Mouse (Mus musculus) ES-Bruce4 (cell line): ENCODE results near the gene Suclg1.

Experiments
- CTCF ChIP-seq: IDR thresholded peaks from one replicate; pipeline ENCODE4 v1.8.1; 2011; ENCODE audit warnings: low read depth, low read length
- POLR2A ChIP-seq: IDR thresholded peaks from one replicate; pipeline ENCODE4 v1.8.1; 2011; ENCODE audit warnings: low read length; ENCODE audit not compliant: insufficient read depth

DNA sequence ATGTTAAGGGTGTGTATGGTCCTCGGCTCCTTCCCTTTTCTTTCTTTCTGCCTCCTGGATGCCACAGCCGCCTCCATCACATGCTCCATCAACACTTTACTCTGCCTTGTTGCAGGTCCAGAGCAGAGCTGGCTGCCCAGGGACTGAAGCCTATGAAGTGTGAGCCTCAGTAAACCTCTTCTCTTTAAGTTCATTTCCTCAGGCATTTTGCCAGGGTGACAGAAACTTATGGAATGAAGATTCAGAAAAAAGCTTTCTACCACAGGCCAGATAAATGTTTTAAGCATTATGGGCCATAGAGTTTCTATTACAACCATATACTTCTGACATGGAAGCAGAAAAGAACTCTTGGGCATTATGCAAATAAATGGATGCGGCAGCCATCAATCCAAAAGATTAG, 37.1 kb upstream of the Suclg1 start:
- TF ChIP-seq POLR2A (no peak), CTCF (no peak)
